Mouse (Mus musculus) cerebellum, adult 18-20 months (tissue): ENCODE measurements around the gene Foxp3.

Source experiments
- DNase-seq, 2 experiments: peaks; one replicate each; pipeline ENCODE4 v3.0.0; 2021

Gene Foxp3

DNA sequence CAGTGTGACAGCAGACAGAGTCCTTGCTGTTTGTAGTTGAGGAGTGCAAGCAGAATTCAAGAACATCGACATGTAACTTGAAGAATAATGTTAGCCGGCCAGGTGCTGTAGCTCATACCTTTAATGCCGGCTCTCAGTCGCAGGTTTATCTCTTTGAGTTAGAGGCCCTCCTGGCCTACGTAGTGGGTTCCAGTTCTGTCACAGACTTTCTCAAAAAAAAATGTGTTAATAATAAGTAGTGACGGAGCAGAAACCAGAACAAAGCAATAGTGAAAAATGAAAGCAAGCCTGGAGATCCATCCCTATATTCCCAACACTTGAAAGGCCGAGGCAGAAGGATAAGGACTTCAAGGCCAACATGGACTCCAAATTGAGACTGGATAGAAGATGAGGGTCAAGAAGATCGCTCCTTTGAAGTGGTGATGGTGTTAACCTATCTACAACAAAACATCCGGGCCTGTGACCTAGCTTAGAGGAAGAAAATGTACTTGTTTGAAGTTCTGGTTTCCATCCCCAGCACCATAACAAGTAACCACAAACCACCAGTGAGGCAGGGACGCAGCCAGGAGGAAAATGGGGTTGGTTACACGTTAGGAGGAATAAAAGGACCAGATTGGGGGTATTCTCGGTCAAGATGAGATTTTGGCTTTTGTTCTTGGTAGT lies 44.6 kb downstream of the Foxp3 start:
- no peak for DNase-seq

DNA sequence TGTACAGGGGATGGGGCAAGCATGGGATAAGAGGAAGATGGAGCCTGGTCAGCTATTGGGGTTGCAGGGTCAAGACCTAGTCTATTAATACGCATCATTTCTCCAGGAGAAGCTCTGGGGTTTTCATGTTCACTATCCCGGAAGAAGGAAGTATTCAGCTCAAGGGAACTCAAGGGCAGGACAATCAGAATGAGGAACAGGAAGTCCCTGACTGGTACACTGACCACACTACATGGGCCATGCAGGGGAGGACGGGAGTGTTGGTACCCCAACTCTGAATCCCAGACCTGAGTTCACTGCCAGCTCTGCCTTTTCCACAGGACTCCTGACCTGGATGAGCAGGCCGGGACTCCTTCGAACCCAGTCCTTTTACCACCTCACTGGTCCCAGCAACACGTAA lies 59.1 kb downstream of the Foxp3 start:
- no peak for DNase-seq

- no peak for DNase-seq
Observed at GRCm38 (mm10) chrX:7635101-7635500, 61.7 kb downstream of the Foxp3 start.

DNA sequence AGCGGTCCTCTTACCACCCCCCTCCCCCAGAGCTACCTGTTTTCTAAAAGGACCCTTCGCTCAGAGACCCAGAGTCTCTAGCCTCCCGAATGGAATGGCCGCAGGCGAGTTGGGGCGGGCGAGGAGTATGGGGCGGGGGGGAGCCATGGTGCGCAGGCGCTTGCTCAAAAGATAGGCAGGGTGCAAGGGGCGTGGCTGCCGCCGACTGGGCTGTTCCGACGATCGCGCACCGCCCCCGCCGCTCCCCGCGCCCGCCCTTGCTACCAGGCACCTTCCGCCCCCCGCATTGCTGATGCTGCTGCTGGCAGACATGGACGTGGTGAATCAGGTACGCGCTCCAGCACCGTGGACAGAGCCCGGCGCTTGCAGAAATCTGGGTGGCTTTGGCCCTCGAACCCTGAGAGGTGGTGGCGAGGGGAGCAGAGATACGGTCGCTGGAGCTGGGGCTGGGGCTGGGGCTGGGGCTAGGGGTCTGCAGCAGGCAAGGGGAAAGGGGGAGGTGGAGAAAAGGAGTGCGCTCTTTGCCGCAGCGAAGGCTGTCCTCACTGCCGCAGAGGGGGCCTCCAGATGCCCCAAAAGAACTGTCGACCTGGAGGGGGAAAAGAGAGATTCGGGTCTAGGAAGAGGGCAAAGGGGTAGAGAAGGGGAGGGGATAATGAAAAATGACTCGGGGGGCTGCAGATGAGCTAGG lies 65.1 kb downstream of the Foxp3 start, which contains the start of gene Syp:
Syp (plus strand) TSS at position 71 of the 691 bp plus-strand sequence.
- DNase-seq = peak; percentile 90 to 94

DNA sequence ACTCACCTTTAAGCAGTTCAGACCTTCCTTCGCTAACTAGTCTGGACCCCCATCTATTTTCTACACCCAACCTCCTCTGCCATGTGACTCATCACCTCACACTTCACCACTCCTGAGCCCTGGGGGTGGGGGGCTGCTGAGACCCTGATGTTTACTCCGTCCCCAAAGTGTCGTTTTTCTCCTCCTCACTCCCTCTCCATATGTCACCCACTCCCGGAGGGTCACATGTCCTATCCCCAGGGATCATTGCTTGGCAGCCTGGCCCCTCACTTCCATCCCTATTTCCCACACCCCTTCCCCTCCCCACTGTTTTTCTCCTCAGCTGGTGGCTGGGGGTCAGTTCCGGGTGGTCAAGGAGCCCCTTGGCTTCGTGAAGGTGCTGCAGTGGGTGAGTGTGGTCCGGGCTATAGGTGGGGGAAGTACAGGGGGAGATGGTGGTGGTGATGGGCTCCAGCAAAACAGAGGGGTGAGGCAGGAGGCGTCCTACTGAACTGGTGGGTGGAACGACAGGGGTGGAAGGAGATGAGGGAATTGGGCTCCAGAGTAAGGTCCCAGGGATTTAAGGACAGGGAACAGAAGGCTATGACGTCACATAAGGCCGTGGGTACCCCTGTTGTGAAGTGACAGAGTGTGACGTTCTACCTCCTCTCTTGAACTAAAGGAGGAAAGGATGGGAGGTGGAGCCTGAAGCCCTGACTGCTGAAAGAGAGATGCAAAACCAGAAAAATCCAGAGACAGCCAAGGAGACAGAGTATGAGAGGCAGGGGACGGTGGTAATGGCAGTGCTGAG lies 66.3 kb downstream of the Foxp3 start:
- peak; percentile 38 to 43 for DNase-seq

- peak; percentile 23 to 34 for DNase-seq
Observed at GRCm38 (mm10) chrX:7640785-7641184, 67.3 kb downstream of the Foxp3 start.
